Mouse (Mus musculus) testis, adult 2 months (tissue): Measurements from ENCODE around the gene Pnrc1. TPM values are rescaled to one million over a fixed set of nuclear protein-coding genes. Genes with fewer than 3 reads are reported as not detected.
A peak's percentile ranks its signal among the peaks of the same experiment; 100 is the strongest.

Experiments used
- H3K27ac ChIP-seq: fragments of 200-500 bp; 2 replicates; pipeline ENCODE4 v1.5.1; 2012; ENCODE audit warnings: low read depth, low read length; ENCODE audit not compliant: control insufficient read depth, insufficient read depth
- H3K27me3 ChIP-seq: fragments of 200-500 bp; 2 replicates; pipeline ENCODE4 v1.6.1; 2012; ENCODE audit warnings: mild to moderate bottlenecking, low read length, moderate library complexity; ENCODE audit not compliant: control insufficient read depth, insufficient read depth
- H3K36me3 ChIP-seq: fragments of 200-500 bp; 2 replicates; pipeline ENCODE4 v1.6.1; 2012; ENCODE audit warnings: mild to moderate bottlenecking, low read length; ENCODE audit not compliant: control insufficient read depth, insufficient read depth
- H3K4me1 ChIP-seq: fragments of 200-500 bp; 2 replicates; pipeline ENCODE4 v1.6.1; 2012; ENCODE audit warnings: low read length; ENCODE audit not compliant: control insufficient read depth, insufficient read depth
- H3K4me3 ChIP-seq: fragments of 200-500 bp; 2 replicates; pipeline ENCODE4 v1.5.1; 2012; ENCODE audit warnings: low read depth, mild to moderate bottlenecking, low read length, moderate library complexity, mixed read lengths; ENCODE audit not compliant: control insufficient read depth
- CTCF ChIP-seq: fragments of 200-500 bp; IDR thresholded peaks from 2 replicates; pipeline ENCODE4 v1.5.1; 2012; ENCODE audit warnings: low read depth, mild to moderate bottlenecking, inconsistent platforms, low read length, moderate library complexity; ENCODE audit not compliant: control insufficient read depth, insufficient read depth, insufficient replicate concordance
- POLR2A ChIP-seq: fragments of 200-500 bp; IDR thresholded peaks from 2 replicates; pipeline ENCODE4 v1.6.1; 2012; ENCODE audit warnings: low read depth, mild to moderate bottlenecking, inconsistent platforms, low read length, moderate library complexity; ENCODE audit not compliant: control insufficient read depth
- polyA plus RNA-seq: library from polyadenylated mRNA; depleted of rRNA; stranded (reverse); fragments of >200 nt; gene quantifications from 2 replicates; pipeline ENCODE4 v1.2.3, GENCODE M21; 2012; rRNA removed

The Pnrc1 gene
- polyA plus RNA-seq, 1 experiment = 16.5 TPM

GRCm38 (mm10) chr4:33208881-33209841 is 80.8 kb downstream of the Pnrc1 start, which contains the start of gene Srsf12:
Gene Srsf12, plus strand, starts transcription at chr4:33208991.
- TF ChIP-seq POLR2A (no peak), CTCF (no peak)
- H3K27ac ChIP-seq = no peak within 1 kb of the TSS

GRCm38 (mm10) chr4:33207551-33207950 is 82.4 kb downstream of the Pnrc1 start:
- Histone ChIP-seq H3K27me3 (no peaks in the 10 kb centered on the region), H3K27ac (no peak overlapping the region), H3K4me3 (no peak overlapping the region), H3K36me3 (no peaks in the 10 kb centered on the region), H3K4me1 (peaks cover 11% of the 10 kb centered on the region)
- TF ChIP-seq CTCF = no peak

More at GRCm38 (mm10) chr4:33208881-33209841, 80.8 kb downstream of the Pnrc1 start, which contains the start of gene Srsf12:
- Histone ChIP-seq H3K4me1 (peaks cover 11% of the 10 kb centered on the region), H3K27me3 (no peaks in the 10 kb centered on the region), H3K4me3 (peak within 1 kb of the TSS; percentile 72), H3K36me3 (no peaks in the 10 kb centered on the region)

DNA sequence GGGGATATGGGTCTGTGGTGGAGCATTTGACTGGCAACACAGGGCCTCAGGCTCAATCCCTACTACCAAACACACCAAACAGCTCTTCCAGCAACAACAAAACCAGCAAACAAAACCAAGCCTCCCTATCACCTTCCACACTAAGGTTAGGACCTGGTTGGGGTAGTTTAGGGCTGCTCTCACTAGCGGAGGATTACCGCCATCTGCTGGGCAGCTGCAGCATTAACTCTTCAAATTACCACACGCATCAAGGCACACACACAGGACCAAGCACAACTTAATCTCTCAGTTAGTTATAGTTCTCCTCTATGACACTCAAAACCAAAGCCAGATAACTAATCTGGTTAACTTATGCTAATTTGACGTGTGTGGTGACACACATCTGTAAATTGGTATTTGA is 85.3 kb downstream of the Pnrc1 start:
- Histone ChIP-seq H3K4me1 (peaks cover 11% of the 10 kb centered on the region), H3K27me3 (no peaks in the 10 kb centered on the region), H3K27ac (no peak overlapping the region), H3K36me3 (no peaks in the 10 kb centered on the region), H3K4me3 (no peak overlapping the region)
- TF ChIP-seq CTCF (peak; percentile 68; the same call in 1 of the 2 replicates), POLR2A (no peak)

- TF ChIP-seq POLR2A (no peak), CTCF (no peak)
- Histone ChIP-seq H3K4me1 (no peaks in the 10 kb centered on the region), H3K36me3 (no peaks in the 10 kb centered on the region), H3K4me3 (no peak overlapping the region), H3K27me3 (no peaks in the 10 kb centered on the region), H3K27ac (no peak overlapping the region)
Observed at GRCm38 (mm10) chr4:33198117-33198516, 91.8 kb downstream of the Pnrc1 start.

Other genes with a start within 250 kb of the Pnrc1 start
- 0.49 and 0.96 TPM in 2 replicates for gene Gabrr2, start 227.2 kb downstream of the Pnrc1 start, polyA plus RNA-seq
- gene Gabrr1, start 157.6 kb downstream of the Pnrc1 start, polyA plus RNA-seq = 0.05 TPM in 1 of 2 replicates, not detected in the other
- 1.2 and 1.4 TPM in 2 replicates for gene Pm20d2, start 100.4 kb downstream of the Pnrc1 start, polyA plus RNA-seq
- 1.6 and 2.5 TPM in 2 replicates for gene Srsf12, start 81.2 kb downstream of the Pnrc1 start, polyA plus RNA-seq
- gene Rngtt, start 20.1 kb upstream of the Pnrc1 start, polyA plus RNA-seq = 1.9 and 2.0 TPM in 2 replicates